Mouse (Mus musculus) cerebellum, adult 2 months (tissue): ENCODE measurements around the gene Ano1. TPM values are rescaled to one million over a fixed set of nuclear protein-coding genes. Genes with fewer than 3 reads are reported as not detected.

Experiments
- DNase-seq, 2 experiments: peaks; one replicate each; pipeline ENCODE4 v3.0.0; 2021
- H3K27ac ChIP-seq: fragments of 200-500 bp; 2 replicates; pipeline ENCODE4 v1.5.1; 2012; ENCODE audit warnings: low read length, control low read depth, inconsistent platforms; ENCODE audit not compliant: insufficient read depth
- H3K27me3 ChIP-seq: fragments of 200-500 bp; 2 replicates; pipeline ENCODE4 v1.6.1; 2012; ENCODE audit warnings: inconsistent platforms, mild to moderate bottlenecking, low read length, moderate library complexity; ENCODE audit not compliant: control insufficient read depth, insufficient read depth
- H3K4me1 ChIP-seq: fragments of 200-500 bp; 2 replicates; pipeline ENCODE4 v1.6.1; 2011; ENCODE audit warnings: low read length; ENCODE audit not compliant: control insufficient read depth, insufficient read depth
- H3K4me3 ChIP-seq: fragments of 200-500 bp; replicated peaks from 2 replicates; pipeline ENCODE3; 2011; ENCODE audit warnings: mild to moderate bottlenecking, low read depth, low read length, control low read depth; ENCODE audit not compliant: insufficient read depth
- CTCF ChIP-seq: fragments of 200-500 bp; IDR thresholded peaks from 2 replicates; pipeline ENCODE4 v1.5.1; 2011; ENCODE audit warnings: low read depth, mild to moderate bottlenecking, control low read depth, low read length, moderate library complexity, borderline replicate concordance; ENCODE audit not compliant: insufficient read depth
- POLR2A ChIP-seq: fragments of 200-500 bp; IDR thresholded peaks from 2 replicates; pipeline ENCODE4 v1.6.1; 2011; ENCODE audit warnings: low read length, control low read depth, borderline replicate concordance; ENCODE audit not compliant: insufficient read depth
- WGBS: fragments of 180-500 bp; shearing (Covaris S2); methylation state at CpG from one replicate; pipeline ENCODE4 v1.1.7; 2018; 5-methylcytosine and 5-hydroxymethylcytosine counted together
- polyA plus RNA-seq: library from polyadenylated mRNA; depleted of rRNA; stranded (reverse); fragments of >200 nt; gene quantifications from 2 replicates; pipeline ENCODE4 v1.2.3, GENCODE M21; 2012

Ano1 gene
- polyA plus RNA-seq, 1 experiment: 3.7 TPM

GRCm38 (mm10) chr7:144627606-144628333, 124.0 kb downstream of the Ano1 start:
- no peak overlapping the region for H3K27ac ChIP-seq
- DNase-seq: no peak
- TF ChIP-seq POLR2A: no peak
- TF ChIP-seq CTCF: no peak
- H3K4me1 ChIP-seq: no peaks in the 10 kb centered on the region
- H3K27me3 ChIP-seq: no peaks in the 10 kb centered on the region
- no peak overlapping the region for H3K4me3 ChIP-seq
- WGBS: 57% methylated on average over 13 of the region's 13 CpGs

- TF ChIP-seq POLR2A (no peak), CTCF (no peak)
- Histone ChIP-seq H3K27me3 (no peaks in the 10 kb centered on the region), H3K4me1 (no peaks in the 10 kb centered on the region), H3K27ac (no peak overlapping the region), H3K4me3 (no peak overlapping the region)
- DNase-seq: no peak
- WGBS: 28% methylated on average over 2 of the region's 2 CpGs
These were observed 125.7 kb downstream of the Ano1 start for GRCm38 (mm10) chr7:144626042-144626441.

GRCm38 (mm10) chr7:144620721-144621681, 130.8 kb downstream of the Ano1 start:
- Histone ChIP-seq H3K4me3 (no peak overlapping the region), H3K27me3 (no peaks in the 10 kb centered on the region), H3K4me1 (no peaks in the 10 kb centered on the region), H3K27ac (no peak overlapping the region)
- TF ChIP-seq CTCF: no peak
- 32% methylated on average over 22 of the region's 22 CpGs for WGBS
- no peak for DNase-seq

- no peaks in the 10 kb centered on the region for H3K27me3 ChIP-seq
- no peak overlapping the region for H3K4me3 ChIP-seq
- DNase-seq: no peak
- H3K27ac ChIP-seq: no peak overlapping the region
- TF ChIP-seq CTCF (no peak), POLR2A (no peak)
- no peaks in the 10 kb centered on the region for H3K4me1 ChIP-seq
These were observed 131.5 kb downstream of the Ano1 start for GRCm38 (mm10) chr7:144620315-144620714.

- H3K4me1 ChIP-seq: no peaks in the 10 kb centered on the region; the same call in 1 of the 2 replicates
- TF ChIP-seq POLR2A (no peak), CTCF (no peak)
- DNase-seq: no peak
- H3K4me3 ChIP-seq: no peak overlapping the region
- WGBS: 70% methylated on average over 6 of the region's 6 CpGs
- no peaks in the 10 kb centered on the region for H3K27me3 ChIP-seq
- no peak overlapping the region for H3K27ac ChIP-seq
These were observed 136.4 kb downstream of the Ano1 start for GRCm38 (mm10) chr7:144615343-144615742.

- Histone ChIP-seq H3K27ac (no peak overlapping the region), H3K4me3 (no peak overlapping the region), H3K4me1 (no peaks in the 10 kb centered on the region; the same call in 1 of the 2 replicates), H3K27me3 (no peaks in the 10 kb centered on the region)
- no peak for DNase-seq
- whole genome bisulfite sequencing: 29% methylated on average over 4 of the region's 4 CpGs
- TF ChIP-seq POLR2A (no peak), CTCF (no peak)
These were observed 138.9 kb downstream of the Ano1 start for GRCm38 (mm10) chr7:144612829-144613228.

GRCm38 (mm10) chr7:144612351-144612750, 139.4 kb downstream of the Ano1 start:
- no peaks in the 10 kb centered on the region for H3K27me3 ChIP-seq
- TF ChIP-seq POLR2A: no peak
- no peak for TF ChIP-seq CTCF
- WGBS: 41% methylated on average over 4 of the region's 4 CpGs

More at GRCm38 (mm10) chr7:144612351-144612750, 139.4 kb downstream of the Ano1 start:
- Histone ChIP-seq H3K4me1 (no peaks in the 10 kb centered on the region; the same call in 1 of the 2 replicates), H3K4me3 (no peak overlapping the region), H3K27ac (no peak overlapping the region)
- DNase-seq: no peak
